Mouse (Mus musculus): ENCODE measurements at regions not wholly inside any gene's neighbourhood (a gene's known extent, or its start where the extent isn't known, plus 50 kb on each side); places are given as distances from the start of the nearest gene placed in this dataset.

DNA sequence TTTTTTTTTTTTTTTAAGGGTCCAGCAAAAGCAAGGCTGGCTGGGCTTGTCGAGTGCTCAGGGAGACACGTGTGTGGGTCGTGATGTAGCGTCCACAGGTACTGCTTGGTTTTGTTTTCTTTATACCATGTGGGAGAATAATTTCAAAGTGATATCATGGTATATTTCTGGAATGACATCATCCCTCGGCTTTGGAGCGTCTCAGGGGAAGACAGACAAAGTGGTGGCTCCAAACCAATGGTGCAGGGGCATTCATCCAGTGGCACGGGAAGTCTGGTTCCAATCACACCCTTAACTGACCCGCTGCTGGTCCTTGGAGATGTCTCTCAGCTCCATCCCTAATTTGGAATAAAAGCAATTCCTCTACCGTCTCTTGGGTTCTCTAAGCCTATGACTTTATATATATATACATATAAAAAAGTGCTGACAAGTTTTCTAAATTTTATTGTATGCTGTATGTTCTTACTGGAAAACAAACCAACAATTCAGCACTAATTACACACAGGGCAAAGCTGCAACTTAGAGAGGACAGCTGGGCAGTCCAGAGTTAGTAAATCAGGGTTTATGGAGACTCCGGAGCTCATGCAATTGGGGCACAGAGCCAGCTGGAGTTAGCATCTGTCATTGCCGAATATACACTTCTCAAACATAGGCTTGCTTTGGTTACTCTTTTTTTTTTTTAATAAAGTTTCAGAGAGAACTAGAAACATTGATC is 115.3 kb downstream of the Evx1 start:
- ATAC-seq (replicated peaks; ENCODE audit: low read depth, poor library complexity, severe bottlenecking): no peak

GRCm38 (mm10) chr6:52429204-52429552 is 115.9 kb downstream of the Evx1 start:
- ATAC-seq (replicated peaks; ENCODE audit: low read depth, poor library complexity, severe bottlenecking): no peak

DNA sequence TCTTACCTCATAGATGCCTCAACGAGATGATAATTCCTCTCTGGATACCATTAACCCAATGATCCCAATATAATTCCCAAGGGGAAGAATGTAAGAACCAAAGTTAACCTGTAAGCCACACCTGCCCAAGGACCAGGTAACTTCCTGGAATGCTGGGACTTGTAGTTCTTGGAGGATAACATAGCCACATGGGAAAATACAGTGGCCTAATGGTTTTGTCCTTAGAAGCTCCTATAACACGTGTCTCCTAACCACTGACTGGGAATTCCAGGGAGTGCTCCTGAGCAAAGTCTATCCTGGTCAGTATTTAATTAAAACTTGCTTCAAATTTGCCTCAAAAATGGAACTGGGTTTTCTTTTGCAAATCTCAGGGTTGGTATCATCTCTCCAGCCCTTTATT is 119.9 kb downstream of the Evx1 start:
- no peak for ATAC-seq (replicated peaks; ENCODE audit: low read depth, poor library complexity, severe bottlenecking)

DNA sequence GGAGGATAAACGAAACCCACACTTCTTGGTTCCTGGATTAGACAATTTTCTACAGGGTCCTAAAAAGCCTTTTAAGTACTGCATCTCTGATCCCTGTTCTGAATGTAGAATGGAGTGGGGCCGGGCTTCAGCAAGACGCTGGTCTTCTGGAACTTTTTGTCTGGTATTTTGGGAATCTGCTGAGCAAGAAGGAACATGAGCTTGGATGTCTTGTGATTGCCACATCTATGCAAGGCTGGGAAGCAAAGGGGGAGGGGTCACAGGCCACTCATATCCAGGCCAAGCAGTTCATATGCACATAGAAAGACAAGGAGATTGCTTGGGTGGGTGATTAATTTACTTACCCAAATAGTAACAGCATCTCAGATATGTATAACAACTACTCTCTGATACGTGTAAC is 121.5 kb downstream of the Evx1 start:
- no peak for ATAC-seq (replicated peaks; ENCODE audit: low read depth, poor library complexity, severe bottlenecking)

GRCm38 (mm10) chr6:52435358-52435757 is 122.1 kb downstream of the Evx1 start:
- ATAC-seq (replicated peaks; ENCODE audit: low read depth, poor library complexity, severe bottlenecking): no peak

DNA sequence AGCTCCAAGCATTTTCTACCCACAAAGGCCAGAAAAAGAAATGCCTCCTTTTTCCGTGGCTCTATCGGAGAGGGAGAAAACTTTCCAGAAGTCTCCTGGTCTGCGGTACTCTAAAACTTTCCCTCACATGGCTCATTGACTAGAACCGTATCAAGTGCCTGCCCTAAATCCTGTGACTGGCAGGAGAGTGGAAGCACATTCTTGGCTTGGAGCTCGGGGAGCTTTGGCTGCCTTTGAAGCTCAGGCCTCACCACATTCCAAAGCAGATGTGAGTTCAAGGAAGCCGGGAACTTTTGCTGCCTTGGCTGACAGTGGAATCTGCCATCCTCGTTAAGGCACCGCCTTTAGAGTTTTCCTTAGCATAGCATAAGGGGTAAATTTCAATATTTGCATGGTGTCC is 125.1 kb downstream of the Evx1 start:
- ATAC-seq (replicated peaks; ENCODE audit: low read depth, poor library complexity, severe bottlenecking): no peak

DNA sequence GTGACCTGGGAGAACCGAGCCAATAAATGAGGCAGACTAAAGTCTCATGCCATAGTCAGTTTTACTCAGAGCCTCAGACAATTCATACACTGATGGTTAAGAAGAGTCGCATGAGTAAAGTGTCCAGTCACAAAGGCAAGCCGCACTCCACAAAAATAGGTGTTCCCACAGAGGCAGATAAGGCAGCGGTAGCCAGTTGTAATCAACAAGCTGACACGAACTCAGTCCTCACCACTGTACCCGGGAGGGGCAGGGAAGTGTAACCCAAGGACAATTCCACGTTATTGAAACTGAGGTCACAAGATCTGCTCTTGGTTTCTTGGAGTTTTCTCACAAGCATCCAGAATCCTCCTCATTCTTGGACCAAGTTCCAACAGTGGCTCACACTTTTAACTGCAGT is 125.9 kb downstream of the Evx1 start:
- ATAC-seq (replicated peaks; ENCODE audit: low read depth, poor library complexity, severe bottlenecking): no peak

DNA sequence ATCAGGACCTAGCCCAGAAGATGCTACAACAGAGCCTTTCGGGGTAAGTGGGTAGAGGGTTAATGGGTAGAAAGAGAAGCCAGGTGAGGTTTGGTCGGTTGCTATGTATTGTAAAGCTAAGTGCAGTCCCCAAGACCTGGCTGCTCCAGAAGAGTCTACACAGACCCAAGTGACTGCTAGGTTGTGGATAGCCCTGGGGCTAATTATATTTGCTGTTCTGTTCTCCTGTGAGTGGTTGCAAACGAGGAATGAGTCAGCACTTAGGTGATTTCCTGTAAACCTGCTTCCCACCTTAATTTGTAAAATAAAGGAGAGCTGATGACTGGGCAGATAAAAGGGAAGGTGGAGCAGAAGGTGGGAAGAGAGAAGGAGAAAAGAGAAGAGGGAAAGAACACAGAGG is 126.9 kb downstream of the Evx1 start:
- no peak for ATAC-seq (replicated peaks; ENCODE audit: low read depth, poor library complexity, severe bottlenecking)

GRCm38 (mm10) chr6:52443112-52443984 is 130.1 kb downstream of the Evx1 start:
- ATAC-seq (replicated peaks; ENCODE audit: low read depth, poor library complexity, severe bottlenecking): no peak

DNA sequence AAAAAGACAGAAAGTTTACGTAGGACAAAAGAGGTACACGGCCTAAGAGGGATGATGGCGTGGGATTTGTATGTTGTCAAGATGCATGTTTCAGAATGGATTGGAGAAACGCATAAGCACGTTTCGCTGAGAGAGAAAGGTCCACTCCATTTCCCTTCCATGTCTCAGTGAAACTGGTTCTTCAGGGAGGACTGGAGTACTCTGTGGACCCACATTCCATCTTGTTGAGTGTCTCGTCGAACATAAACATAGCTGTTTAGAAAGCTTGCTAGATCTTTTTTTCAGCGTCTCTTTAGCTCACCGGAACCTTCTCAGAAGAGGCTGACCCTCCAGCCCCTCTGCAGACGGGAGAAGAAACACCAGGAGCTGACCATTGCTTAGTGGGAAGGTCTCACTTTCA is 145.5 kb downstream of the Evx1 start:
- ATAC-seq (replicated peaks; ENCODE audit: low read depth, poor library complexity, severe bottlenecking): no peak

GRCm38 (mm10) chr6:52461186-52461585 is 147.9 kb downstream of the Evx1 start:
- no peak for ATAC-seq (replicated peaks; ENCODE audit: low read depth, poor library complexity, severe bottlenecking)

DNA sequence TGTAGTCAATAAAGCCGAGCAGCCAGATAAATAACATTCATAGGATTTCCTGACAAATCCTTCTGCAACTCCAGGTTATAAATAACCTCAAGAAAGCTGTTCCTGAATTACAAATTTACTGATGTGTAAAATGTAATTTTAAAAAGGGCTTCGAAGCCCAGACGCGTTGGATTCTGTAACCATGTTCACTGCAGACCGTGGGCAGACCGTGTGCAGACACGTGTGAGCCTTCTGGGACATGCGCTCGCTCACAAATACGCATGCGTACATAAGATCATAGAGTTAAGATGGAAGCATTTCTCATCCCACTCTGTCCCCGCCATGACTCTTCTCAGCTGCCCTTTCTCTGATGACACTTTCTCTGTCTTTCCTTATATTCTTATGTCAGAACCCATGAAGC is 150.1 kb downstream of the Evx1 start:
- ATAC-seq (replicated peaks; ENCODE audit: low read depth, poor library complexity, severe bottlenecking): no peak

GRCm38 (mm10) chr6:52464571-52464970 is 151.3 kb downstream of the Evx1 start:
- no peak for ATAC-seq (replicated peaks; ENCODE audit: low read depth, poor library complexity, severe bottlenecking)

GRCm38 (mm10) chr6:52465834-52466525 is 152.7 kb downstream of the Evx1 start:
- no peak for ATAC-seq (replicated peaks; ENCODE audit: low read depth, poor library complexity, severe bottlenecking)

DNA sequence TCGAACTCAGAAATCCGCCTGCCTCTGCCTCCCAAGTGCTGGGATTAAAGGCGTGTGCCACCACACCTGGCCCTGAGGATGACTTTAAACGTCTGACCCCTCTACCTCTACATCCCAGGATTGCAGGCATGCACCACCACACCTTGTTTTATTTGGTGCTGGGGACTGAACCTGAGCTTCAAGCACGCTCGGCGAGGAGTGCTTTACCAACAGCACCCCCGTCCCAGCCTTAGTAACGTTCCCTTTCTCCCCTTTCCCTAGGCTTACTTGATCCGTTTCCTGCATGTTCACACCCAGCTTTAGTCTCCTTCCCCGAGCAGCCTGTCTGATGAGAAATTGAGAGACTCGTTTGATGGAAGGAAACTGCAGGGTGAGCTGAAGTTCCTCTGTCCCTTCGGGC is 157.5 kb downstream of the Evx1 start:
- no peak for ATAC-seq (replicated peaks; ENCODE audit: low read depth, poor library complexity, severe bottlenecking)

DNA sequence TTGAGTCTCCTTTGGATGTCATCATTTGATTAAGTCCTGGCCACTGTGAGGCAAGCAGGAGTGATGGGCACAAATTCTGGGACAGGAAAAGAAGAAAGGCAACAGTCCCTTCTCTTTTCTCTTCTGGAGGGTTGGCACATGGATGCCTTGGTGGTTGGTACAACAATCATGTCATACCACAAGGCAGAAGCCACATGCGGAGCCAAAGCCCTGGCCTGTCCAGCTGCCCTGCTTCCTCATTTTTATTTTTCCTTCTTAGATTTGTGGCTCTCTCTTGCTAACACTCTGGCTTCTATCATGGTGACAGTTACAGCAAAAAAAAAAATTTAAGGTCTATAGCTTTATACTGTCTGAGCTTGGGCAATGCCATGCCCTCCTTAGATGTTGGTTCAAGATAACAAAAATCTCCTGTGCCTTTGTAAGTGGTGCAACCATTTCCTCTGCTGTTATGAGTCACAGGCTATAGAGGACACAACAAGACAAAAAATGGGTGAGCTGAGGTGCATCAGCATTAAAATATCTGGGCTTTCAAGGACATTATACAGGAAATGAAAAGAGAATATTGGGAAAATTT is 158.2 kb downstream of the Evx1 start:
- ATAC-seq (replicated peaks; ENCODE audit: low read depth, poor library complexity, severe bottlenecking): peak; percentile 89

GRCm38 (mm10) chr6:52472008-52472407 is 158.7 kb downstream of the Evx1 start:
- no peak for ATAC-seq (replicated peaks; ENCODE audit: low read depth, poor library complexity, severe bottlenecking)

GRCm38 (mm10) chr6:52473042-52473589 is 159.8 kb downstream of the Evx1 start:
- ATAC-seq (replicated peaks; ENCODE audit: low read depth, poor library complexity, severe bottlenecking): no peak

GRCm38 (mm10) chr6:52473924-52474323 is 160.6 kb downstream of the Evx1 start:
- 0 out of 2 replicates have a peak, but pooled peaks have one; percentile 27 for ATAC-seq (replicated peaks; ENCODE audit: low read depth, poor library complexity, severe bottlenecking)

- ATAC-seq (replicated peaks; ENCODE audit: low read depth, poor library complexity, severe bottlenecking): no peak
Observed at GRCm38 (mm10) chr6:52475676-52476075, 162.4 kb downstream of the Evx1 start.
